Mouse (Mus musculus) gastrocnemius, postnatal 14 days (tissue): ENCODE data around the gene Cyp4f18. TPM values are rescaled to one million over a fixed set of nuclear protein-coding genes. Genes with fewer than 3 reads are reported as not detected.
"Not testable (repeated sequence)": the region's sequence is repeated elsewhere in the genome, so short reads cannot be mapped to it uniquely, and the experiment has no call there.

ENCODE experiments used
- DNase-seq: peaks from one replicate; pipeline ENCODE4 v3.0.0; 2021; ENCODE audit warnings: mixed read lengths
- intact Hi-C: fragments of 180-260 bp; cut with DNase I; formaldehyde crosslinking; loops from one replicate; pipeline ENCODE4 v1.15.1; 2025; ENCODE audit warnings: low total_unique reads
- long read RNA-seq, 2 experiments: library from polyadenylated mRNA; stranded (forward); transcript quantifications; one replicate each; pipeline ENCODE4 v2.0.0; 2021
- total RNA-seq, 2 experiments: library from RNA; stranded (reverse); gene quantifications; 2 replicates each; pipeline ENCODE4 v1.2.3; 2021

The Cyp4f18 gene
- under 1 TPM in 1 of 2 experiments, not detected in 1; 0.31 TPM for total RNA-seq
- long read RNA-seq, experiment 1, result 0 reads
- long read RNA-seq, experiment 2, partial matches to known transcripts, result 0 of 1 reads
- long read RNA-seq, experiment 2, other reads (novel, unspliced or antisense), result 1 of 1 reads

DNA sequence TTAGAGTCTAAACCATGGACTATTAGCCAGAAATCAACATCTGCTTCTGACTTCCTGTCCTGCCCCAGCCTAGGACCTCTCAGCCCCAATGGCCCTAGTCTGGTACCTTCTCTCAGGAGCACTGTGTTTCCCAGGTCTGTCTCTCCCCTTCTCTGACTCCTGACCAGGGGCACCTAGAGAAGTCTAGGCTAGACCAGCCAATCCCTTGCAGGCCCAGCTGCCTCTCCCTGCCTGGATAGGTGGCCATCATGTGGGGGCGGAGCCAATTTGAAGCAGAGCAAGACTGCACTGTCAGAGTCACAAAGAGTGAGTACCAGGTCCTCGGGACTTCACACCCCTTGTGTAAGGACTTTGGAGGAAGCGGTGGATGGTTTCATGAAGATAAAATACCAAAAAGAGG is at the start of gene Cyp4f18:
Cyp4f18 (minus strand) TSS at position 154 of the 400 bp plus-strand sequence.
- DNase-seq, result no peak
- intact Hi-C loops, result no loop called here

DNA sequence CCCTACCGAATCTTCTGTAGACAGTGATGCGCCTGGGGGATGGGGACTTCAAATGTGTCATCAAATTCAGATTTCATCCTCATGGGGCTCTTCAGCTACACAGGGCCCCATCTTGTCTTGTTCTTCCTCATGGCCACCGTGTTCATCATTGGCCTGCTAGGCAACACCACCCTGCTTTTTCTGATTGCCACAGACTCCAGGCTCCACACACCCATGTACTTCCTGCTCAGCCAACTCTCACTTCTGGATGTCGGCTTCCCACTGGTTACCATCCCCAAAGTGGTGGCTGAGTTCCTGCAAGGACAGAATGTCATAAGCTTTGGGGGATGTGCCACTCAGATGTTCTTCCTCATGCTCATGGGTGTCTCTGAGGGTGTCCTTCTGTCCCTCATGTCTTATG is 48.2 kb upstream of the Cyp4f18 start:
- DNase-seq, intact Hi-C loops: not testable (repeated sequence)

DNA sequence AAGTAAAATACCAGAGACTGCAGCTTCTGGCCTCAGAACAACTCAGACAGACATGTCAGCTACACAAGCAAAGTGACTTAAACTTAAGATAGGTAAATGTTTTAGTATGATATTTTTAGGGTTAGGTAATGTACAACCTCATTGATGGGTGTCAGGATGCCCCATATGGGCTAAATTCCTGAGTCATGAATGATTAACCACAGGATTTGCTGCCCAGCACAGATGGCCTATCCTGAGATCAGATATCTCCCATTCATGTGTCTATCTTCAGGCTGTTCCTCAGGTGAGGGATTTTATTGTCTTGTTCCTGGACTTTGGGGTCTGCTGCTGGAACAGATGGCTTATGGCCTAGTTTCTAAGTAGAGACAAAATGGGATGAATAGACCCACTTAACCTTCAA is 45.2 kb upstream of the Cyp4f18 start:
- DNase-seq, intact Hi-C loops: not testable (repeated sequence)

DNA sequence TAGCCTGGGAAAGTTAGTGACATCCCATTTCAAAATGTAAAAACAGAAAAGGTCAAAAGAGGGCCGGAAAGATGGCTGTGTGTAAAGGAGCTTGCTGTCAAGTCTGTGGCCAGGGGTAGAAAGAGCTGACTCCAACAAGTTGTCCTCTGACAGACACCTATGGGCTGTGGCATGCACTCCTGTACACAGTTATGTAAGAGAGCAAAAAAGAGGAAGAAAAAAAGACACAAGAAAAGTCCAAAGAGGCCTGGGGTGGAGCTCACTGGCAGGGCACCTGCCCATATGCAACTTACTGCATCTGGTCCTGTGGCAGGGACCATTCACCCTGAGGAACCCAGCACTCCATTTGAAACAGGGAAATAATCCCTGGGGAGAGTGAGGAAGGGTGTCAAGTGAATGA is 33.1 kb upstream of the Cyp4f18 start:
- intact Hi-C loops, result no loop called here
- no peak for DNase-seq

DNA sequence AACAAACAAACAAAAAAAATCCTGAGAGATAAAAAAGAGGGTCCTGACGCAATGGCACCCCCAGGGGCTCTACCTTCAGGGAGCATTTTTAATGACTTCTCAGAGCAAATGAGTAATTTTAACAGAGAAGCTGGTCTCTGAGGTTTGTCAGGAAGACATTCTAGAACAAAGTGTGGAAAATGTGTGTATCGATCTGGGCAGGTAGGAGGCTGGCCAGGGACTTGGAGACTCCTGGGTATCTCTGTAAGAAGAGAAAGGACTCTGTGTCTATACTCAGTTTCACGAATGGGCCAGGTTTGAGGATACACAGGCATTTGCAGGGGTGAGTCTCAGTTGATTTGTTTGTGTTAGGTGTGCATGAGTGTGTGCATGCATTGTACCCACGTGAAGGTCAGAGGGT is 31.5 kb upstream of the Cyp4f18 start, which contains the start of gene Olfr372:
Olfr372 (plus strand) TSS at position 301 of the 400 bp plus-strand sequence.
- DNase-seq, intact Hi-C loops: not testable (repeated sequence)

DNA sequence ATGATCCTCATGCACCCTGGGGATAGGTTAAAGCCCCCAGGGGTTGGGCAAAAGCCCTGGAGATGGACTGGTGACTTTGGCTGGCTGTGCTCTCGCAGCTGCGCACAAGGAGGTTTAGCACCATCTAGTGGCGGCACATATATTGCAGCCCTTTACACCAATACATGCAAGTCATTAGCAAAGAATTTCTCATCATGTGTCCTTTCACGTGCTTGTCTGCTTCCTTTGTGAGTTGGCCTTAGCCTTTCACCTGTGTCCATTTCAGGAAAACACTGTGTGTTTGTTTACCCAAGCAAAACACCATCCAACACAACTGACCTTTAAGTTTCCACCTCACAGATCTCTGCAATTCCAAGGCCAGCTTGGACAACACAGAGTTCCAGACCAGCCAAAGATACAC is 23.5 kb upstream of the Cyp4f18 start:
- intact Hi-C loops, result not testable (repeated sequence)
- peak; percentile 31 for DNase-seq

DNA sequence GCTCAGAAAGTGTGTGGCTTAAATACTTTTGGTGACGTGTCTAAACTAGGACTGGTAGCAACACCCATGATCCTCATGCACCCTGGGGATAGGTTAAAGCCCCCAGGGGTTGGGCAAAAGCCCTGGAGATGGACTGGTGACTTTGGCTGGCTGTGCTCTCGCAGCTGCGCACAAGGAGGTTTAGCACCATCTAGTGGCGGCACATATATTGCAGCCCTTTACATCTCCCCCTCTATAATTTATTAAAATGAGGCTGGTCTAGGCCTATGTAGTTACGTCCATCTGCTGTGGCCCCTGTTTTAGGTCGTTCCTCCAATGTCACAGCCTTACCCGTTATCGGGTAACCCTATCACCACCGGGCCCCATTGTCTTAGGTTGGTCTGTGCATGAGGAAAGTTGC is 15.5 kb upstream of the Cyp4f18 start:
- DNase-seq, intact Hi-C loops: not testable (repeated sequence)

DNA sequence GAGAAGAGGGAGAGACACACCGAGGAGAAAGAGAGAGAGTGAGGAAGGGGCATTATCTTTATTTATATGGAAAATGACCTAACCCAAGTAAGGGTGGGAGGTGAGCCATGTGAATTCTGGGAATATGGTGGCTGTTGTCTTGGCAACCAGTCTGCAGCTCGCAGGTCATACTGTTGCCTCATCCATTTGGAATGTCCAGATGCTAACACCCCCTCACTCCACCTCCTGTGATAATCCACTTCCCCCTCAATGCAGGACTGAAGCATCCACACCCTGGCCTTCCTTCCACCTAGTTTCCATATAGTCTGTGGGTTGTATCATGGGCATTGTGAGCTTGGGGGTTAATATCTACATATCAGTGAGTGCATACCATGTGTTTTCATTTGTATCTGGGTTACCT is 10.4 kb upstream of the Cyp4f18 start:
- DNase-seq, result no peak
- intact Hi-C loops, result no loop called here

DNA sequence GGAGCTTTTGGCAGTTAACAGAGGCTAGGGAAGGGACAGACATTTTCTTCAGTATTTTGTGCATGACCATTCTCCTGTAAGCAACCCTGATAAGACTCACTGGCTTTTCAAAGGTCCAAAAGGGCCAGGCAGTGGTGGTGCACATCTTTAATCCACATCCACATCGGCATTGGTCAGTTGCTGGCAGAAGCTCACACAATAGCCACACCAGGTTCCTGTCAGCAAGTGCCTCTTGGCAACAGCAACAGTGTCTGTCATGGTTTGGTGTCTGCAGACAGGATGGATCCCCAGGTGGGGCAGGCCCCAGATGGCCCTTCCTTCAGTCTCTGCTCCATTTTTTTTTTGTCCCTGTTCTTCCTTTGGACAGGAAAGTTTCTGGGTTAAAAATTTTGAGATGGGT is 9.6 kb upstream of the Cyp4f18 start:
- DNase-seq, intact Hi-C loops: not testable (repeated sequence)

DNA sequence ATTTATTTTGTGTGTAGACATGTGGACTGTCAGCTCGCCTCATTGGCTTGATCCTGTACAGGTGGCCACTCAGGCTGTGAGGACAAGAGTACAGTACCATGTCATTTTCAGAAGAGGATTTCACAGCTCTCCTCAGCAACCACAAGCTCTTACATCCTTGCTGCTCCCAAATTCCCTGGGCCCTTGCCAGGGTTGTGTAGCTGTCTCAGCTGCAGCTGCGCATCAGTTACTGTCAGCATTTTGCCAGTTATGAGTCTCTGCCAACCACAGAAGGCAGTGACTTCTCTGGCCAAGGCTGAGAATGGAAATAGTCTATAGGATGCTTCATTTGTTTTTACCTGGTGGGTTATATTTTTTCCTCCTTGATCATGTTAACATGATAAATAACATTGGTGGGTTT is 8.7 kb upstream of the Cyp4f18 start:
- DNase-seq, result peak; percentile 44
- intact Hi-C loops, result no loop called here

DNA sequence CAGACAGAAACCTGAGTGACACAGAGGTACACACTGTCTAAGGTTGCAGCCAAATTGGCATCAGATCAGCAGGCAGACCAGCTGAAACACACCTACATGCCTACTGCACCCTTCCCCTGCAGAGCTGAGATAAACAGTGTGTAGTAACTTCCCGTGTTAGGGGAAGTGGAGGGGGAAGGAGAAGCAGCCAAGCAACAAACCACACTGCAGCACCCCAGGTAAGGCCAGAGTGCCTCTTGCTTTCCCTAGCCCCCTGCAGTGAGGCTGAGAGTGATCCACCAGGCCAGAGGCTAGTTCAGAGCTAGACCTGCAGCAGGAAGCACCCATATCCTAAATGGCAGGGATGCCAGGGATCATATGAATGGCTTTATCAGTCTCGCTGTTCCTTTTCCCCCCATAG is 7.9 kb upstream of the Cyp4f18 start:
- DNase-seq, intact Hi-C loops: not testable (repeated sequence)

DNA sequence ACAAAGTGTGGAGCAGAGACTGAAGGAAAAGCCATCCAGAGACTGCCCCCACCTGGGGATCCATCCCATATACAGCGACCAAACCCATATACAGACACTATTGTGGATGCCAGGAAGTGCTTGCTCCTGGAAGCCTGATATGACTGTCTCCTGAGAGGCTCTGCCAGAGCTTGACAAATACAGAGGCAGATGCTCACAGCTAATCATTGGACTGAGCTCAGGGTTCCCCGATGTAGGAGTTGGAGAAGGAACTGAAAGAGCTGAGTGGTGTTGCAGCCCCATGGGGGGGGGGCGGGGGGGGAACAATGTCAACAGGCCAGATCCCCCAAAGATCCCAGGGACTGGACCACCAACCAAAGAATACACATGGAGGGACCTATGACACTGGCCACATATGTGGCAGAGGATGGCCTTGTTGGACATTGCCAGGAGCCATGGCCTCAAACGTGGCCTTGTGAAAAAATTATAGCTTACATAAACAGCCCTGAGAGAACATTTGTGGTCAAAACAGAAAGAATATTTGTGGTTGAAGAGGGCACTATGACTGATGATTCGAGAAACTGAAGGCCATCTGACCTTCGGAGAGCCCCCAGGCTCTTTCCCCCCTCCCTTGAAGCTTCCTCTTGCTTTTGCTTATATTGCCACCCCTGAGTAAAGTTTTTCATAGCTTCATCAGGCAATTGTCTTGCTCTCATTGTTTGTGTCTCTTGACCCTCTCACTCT is 4.2 kb upstream of the Cyp4f18 start:
- intact Hi-C loops, DNase-seq: not testable (repeated sequence)

DNA sequence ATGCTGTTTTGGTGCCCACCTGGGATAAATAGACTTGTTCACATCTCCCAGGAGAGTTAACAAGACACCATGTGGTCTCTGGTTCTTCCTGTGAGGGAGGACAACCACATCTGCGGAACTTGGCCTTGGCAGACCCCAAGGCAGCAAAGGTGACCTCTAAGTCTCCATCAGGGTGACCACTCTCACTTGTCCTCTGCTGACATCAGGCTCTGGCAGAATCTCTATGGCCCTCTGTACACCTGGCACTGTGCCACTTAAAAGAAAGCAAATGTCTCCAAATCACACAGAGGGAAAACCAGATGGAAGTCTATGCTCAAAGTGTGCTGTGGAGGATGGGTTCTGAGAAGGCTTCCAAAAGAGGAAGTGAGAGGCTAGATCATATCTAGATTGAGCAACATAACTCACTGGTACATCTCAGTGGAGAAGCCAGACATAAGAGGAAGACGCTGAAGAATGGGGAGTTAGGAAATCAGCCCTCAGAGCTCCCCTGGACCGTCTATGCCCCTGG is 1.2 kb downstream of the Cyp4f18 start:
- no peak for DNase-seq
- intact Hi-C loops, result no loop called here

DNA sequence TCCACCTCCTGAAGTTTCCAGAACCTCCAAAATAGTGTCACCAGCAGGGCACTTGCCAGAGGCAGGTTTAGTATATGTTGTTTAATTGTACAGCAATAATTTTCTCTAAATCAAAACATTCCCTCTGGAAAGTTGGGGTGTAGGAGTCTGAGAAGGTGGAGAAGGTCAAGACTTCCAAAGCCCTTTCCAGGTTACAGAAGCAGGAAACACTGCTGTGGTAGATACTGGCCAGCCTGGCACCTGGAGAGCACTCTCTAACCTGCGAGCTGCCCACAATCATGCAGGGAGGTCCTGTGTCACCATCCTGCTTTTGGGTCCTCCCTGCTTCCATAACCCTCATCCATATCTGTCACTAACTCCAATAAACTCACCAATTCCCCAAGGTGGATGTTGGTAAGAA is 2.7 kb downstream of the Cyp4f18 start:
- intact Hi-C loops, result no loop called here
- no peak for DNase-seq

DNA sequence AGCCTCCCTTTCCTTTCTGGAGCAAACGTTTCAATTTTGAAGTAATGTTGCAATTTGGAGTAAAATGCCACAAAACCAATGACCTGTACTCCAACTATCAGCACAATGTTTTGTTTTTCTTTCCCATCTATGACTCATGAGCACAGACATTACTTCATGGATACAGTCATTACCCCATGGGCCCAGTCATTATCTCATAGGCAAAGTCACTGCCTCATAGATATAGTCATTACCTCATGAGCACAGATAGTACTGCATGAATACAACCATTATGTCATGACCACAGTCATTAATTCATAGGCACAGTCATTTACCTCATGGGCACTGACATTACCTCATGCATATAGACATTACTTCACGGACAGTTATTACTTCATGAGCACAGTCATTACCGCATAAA is 3.5 kb downstream of the Cyp4f18 start:
- intact Hi-C loops, result no loop called here
- no peak for DNase-seq

DNA sequence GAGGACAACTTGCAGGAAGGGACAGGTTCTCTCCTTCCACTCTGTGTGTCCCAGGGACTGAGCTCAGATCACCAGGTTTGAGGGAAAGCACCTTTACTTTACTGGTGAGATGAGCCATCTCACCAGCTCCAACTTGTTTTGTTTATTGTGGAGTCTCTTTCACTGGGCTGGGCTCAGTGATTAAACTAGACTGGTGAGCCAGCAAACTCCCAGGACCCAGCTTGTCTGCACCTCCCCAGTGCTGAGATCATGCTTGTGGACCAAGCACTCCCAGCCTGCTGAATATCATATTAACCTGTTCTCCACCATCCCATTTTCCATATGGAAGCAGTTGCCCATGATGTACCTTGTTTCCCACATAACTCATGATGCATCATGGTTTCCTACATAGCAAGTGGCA is 6.5 kb downstream of the Cyp4f18 start:
- intact Hi-C loops, result loop anchor here (2.0 kb wide), 1 partner anchor 96 kb away; no protein-coding TSS in a partner anchor

DNA sequence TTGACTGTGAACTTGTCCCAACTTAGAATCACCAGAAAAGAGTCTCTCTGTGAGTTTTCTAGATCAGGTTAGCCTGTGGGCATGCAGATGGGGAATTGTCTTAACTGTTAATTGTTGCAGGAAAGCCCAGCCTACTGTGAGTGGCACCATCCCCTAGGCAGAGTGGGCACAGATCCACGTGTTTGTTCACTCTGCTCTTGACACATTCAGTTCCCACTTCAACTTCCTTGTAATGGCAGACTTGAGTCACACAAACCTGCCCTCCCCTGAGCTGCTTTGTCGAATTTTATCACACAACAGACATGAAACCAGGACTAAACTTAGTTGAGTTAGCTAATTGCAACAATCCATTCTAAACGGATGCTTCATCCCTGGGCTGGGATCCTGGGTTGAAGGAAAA is 9.2 kb downstream of the Cyp4f18 start:
- DNase-seq, result no peak

More for the DNA sequence above, 6.5 kb downstream of the Cyp4f18 start:
- no peak for DNase-seq

DNA sequence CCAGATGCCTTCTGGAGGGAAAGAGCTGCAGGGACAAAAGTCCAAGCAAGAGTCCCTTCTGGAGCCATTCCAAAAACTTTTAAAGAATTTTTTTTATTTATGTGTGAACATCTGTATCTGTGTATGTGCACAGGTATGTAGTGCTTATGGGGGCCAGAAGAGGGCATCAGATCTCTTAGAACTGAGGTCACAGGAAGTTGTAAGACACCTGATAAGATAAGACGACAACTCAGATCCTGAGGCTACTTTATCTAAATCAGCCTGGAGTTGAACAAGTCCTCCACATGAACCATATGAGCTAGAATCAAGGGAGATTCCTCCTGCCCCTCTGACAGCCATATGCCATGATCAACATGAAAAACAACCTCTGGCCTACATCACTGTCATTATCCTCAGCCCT is 10.0 kb downstream of the Cyp4f18 start:
- no peak for DNase-seq
- intact Hi-C loops, result no loop called here

More for the DNA sequence above, 9.2 kb downstream of the Cyp4f18 start:
- intact Hi-C loops, result no loop called here

DNA sequence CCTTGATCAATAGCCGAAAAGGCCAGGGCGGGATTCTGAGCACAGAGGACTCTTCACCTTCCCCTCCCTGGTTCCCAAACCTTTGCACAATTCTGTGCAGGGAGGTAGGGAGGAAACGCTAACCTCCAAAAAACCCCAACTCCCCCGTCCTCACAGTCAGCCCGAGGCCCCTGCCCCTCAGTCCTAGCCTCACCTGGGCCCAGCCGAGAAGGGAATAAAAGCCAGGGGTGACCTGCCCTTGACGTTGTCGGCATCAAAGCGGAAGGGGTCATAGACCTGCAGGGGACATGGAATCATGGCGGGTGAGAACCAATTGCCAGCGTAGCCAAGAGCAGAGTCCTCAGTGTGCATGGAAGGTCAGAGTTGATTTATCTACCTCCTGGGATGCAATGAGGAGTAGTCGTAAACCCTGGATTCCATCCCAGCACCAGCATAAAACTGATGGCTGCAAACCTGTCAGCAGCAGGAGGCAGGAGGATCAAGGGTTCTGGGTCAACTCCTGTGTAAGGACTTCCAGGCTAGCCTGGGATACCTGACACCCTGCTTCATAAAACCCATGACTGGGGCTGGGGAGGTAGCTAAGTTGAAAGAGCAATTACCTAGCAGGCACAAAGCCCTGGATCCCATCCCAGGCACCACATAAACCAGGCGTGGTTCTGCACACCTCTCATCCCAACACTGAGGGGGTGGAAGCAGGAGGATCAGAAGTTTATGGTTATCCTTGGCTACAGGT is 20.4 kb downstream of the Cyp4f18 start:
- DNase-seq, result no peak
- intact Hi-C loops, result no loop called here

DNA sequence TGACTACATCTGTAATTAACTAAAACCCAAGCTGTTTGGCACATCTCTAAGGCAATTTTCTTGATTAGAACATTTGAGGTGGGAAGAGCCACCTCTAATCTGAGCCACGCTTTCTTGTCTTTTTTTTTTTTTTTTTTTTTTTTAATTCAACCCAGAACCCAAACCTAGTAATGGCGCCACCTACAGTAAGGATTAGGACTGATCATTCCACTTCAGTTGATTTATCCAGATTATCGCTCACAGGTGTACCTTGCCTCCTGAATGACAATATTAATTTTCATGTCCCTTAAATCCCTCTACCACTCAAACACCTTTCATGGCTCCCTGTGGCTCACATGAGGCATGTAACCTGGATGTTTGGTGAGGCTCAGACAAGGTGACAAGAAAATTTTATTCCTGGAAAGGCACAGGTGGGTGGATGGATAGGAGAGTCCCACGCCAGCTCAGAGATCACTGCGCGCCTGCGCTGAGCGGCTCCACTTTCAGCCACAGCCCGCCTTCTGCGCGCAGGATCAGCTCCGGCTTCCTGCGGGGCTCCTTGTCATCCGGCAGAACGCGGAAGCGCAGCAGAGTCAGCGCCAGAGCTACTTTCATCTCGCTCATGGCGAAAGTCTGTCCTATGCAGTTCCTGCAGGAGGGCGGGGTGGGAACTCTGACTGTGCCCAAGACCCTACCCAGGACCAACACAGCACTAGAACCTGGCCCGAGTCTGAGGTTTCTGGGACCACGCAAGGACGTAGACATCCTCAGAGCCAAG is 21.1 kb downstream of the Cyp4f18 start:
- DNase-seq, result peak; percentile 32
- intact Hi-C loops, result no loop called here
